Comparison of ENCODE assay signal across 8 mouse cellular contexts in the genomic region with DNA sequence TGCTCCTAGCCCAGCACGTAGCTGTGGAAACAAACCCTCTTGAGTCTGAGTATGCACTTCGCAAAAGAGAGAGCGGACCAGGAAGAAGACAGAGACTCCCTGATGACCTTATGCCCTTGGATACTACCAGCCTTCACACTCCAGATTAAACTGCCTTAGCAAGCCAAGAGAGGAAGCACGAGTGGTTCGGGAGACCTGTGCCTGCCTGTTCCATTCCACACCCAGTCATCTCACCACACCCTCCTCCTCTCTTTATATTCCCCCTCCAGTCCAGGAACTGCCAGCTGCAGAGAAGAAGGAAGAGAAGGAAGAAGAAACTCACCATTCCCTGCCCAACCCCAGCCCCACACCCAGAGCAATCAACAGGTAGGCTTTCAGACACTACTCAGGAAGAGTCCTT. TPM values are rescaled to one million over a fixed set of nuclear protein-coding genes. Genes with fewer than 3 reads are reported as not detected.
DNase-seq lines count a peak whose midpoint lies in the region; ATAC-seq and TF ChIP-seq lines count a peak whose summit lies in the region.

A gene (plus strand): TSS at position 221 of the 400 bp plus-strand sequence.

- peak within 1 kb of the TSS; percentile 65 for H3K4me3 ChIP-seq in layer of hippocampus, adult 2 months
- H3K4me3 ChIP-seq in embryonic facial prominence, embryonic 14.5 days (ENCODE audit: low read depth, low read length) = peak within 1 kb of the TSS; percentile 24
- peak within 1 kb of the TSS; percentile 40 for H3K4me3 ChIP-seq in kidney, embryonic 16.5 days (ENCODE audit: low read length)
- peak within 1 kb of the TSS; percentile 50 for H3K4me3 ChIP-seq in midbrain, embryonic 10.5 days

- no peaks in the 10 kb centered on the region for H3K9me3 ChIP-seq in embryonic facial prominence, embryonic 14.5 days (ENCODE audit: control insufficient read depth, low read length)
- no peaks in the 10 kb centered on the region for H3K9me3 ChIP-seq in kidney, embryonic 16.5 days (ENCODE audit: low read length)
- H3K9me3 ChIP-seq in midbrain, embryonic 10.5 days (replicated peaks) = no peaks in the 10 kb centered on the region

- peak within 1 kb of the TSS; percentile 48; the same call in 1 of the 2 replicates for H3K9ac ChIP-seq in embryonic facial prominence, embryonic 14.5 days (ENCODE audit: low read depth, low read length)
- H3K9ac ChIP-seq in kidney, embryonic 16.5 days (replicated peaks; ENCODE audit: low read length) = peak within 1 kb of the TSS; percentile 50

- H3K27ac ChIP-seq in layer of hippocampus, adult 2 months = peak within 1 kb of the TSS; percentile 91
- H3K27ac ChIP-seq in embryonic facial prominence, embryonic 14.5 days (replicated peaks; ENCODE audit: low read depth, low read length) = no peak within 1 kb of the TSS
- no peak within 1 kb of the TSS for H3K27ac ChIP-seq in kidney, embryonic 16.5 days (ENCODE audit: low read length)
- peak within 1 kb of the TSS; percentile 3 for H3K27ac ChIP-seq in midbrain, embryonic 10.5 days (replicated peaks)

- peaks cover 14% of the 10 kb centered on the region for H3K4me1 ChIP-seq in embryonic facial prominence, embryonic 14.5 days (ENCODE audit: control insufficient read depth, insufficient read depth, low read length)
- H3K4me1 ChIP-seq in kidney, embryonic 16.5 days (ENCODE audit: insufficient read depth, low read length) = peaks cover 16% of the 10 kb centered on the region
- peaks cover 29% of the 10 kb centered on the region for H3K4me1 ChIP-seq in midbrain, embryonic 10.5 days

- peak within 1 kb of the TSS; percentile 51 for H3K4me2 ChIP-seq in embryonic facial prominence, embryonic 14.5 days (ENCODE audit: low read depth, low read length)
- peak within 1 kb of the TSS; percentile 59 for H3K4me2 ChIP-seq in kidney, embryonic 16.5 days (replicated peaks; ENCODE audit: low read depth, low read length)

- 55% methylated on average over 5 of the region's 5 CpGs for WGBS in embryonic facial prominence, embryonic 14.5 days
- 40% methylated on average over 5 of the region's 5 CpGs for WGBS in kidney, embryonic 16.5 days
- WGBS in midbrain, embryonic 10.5 days = 64% methylated on average over 5 of the region's 5 CpGs

- no peak for DNase-seq in layer of hippocampus, adult 2 months (ENCODE audit: low spot score in 2 of 2)
- no peak for DNase-seq in layer of hippocampus, adult 9-10 months (ENCODE audit: low spot score)
- DNase-seq in embryonic facial prominence, embryonic 14.5 days (ENCODE audit: low spot score) = no peak
- no peak for DNase-seq in midbrain, embryonic 10.5 days (ENCODE audit: low spot score)
- DNase-seq in adrenal gland, adult 2 months = no peak
- no peak for DNase-seq in ovary, postnatal 14 days (ENCODE audit: low spot score)
- no peak for DNase-seq in heart, adult 8-10 months (ENCODE audit: low spot score)

- no peak for TF ChIP-seq CTCF in layer of hippocampus, adult 2 months (conservative IDR thresholded peaks at IDR 0.05)

- no peaks in the 10 kb centered on the region for H3K27me3 ChIP-seq in embryonic facial prominence, embryonic 14.5 days (replicated peaks; ENCODE audit: control insufficient read depth, insufficient read depth, low read length)
- peaks cover 14% of the 10 kb centered on the region for H3K27me3 ChIP-seq in kidney, embryonic 16.5 days (ENCODE audit: insufficient read depth, low read length)
- peaks cover 40% of the 10 kb centered on the region for H3K27me3 ChIP-seq in midbrain, embryonic 10.5 days (ENCODE audit: low read depth, poor library complexity, severe bottlenecking)

- no peaks in the 10 kb centered on the region for H3K36me3 ChIP-seq in embryonic facial prominence, embryonic 14.5 days (ENCODE audit: control insufficient read depth, insufficient read depth, low read length)
- H3K36me3 ChIP-seq in kidney, embryonic 16.5 days (ENCODE audit: insufficient read depth, low read length) = no peaks in the 10 kb centered on the region
- H3K36me3 ChIP-seq in midbrain, embryonic 10.5 days = no peaks in the 10 kb centered on the region

- no peak for ATAC-seq in embryonic facial prominence, embryonic 14.5 days (ENCODE audit: low read depth)
- no peak for ATAC-seq in kidney, embryonic 16.5 days (ENCODE audit: low FRiP score, low TSS enrichment)

RNA-seq across cellular contexts. Expression of the gene that starts here (rescaled TPM):
- total RNA-seq in layer of hippocampus, adult 2 months (2021) = 100 to 1,000 TPM; 360 to 396 TPM
- 21.7 and 31.2 TPM in 2 replicates for polyA plus RNA-seq in embryonic facial prominence, embryonic 14.5 days (2014; fragmentation: Nextera tagmentation; extraction: Ambion mirVana)
- 28.2 and 34.6 TPM in 2 replicates for polyA plus RNA-seq in kidney, embryonic 16.5 days (2015; fragmentation: Nextera tagmentation; extraction: Ambion mirVana)
- 1.5 and 3.9 TPM in 2 replicates for polyA plus RNA-seq in midbrain, embryonic 10.5 days (2016; fragmentation: Nextera tagmentation; extraction: Ambion mirVana)
- 10 to 100 TPM in 1 of 2 experiments, 1 to 10 TPM in 1; 6.9 to 14.2 TPM for total RNA-seq in adrenal gland, adult 2 months (2021)
- 9.2 and 11.5 TPM in 2 replicates for polyA plus RNA-seq in adrenal gland, adult 2 months (2012; rRNA removed)
- total RNA-seq in heart, adult 8-10 months (2022) = 1 to 10 TPM; 1.3 to 2.9 (median 2.2) TPM

Comparison
In these comparisons a context has a peak if more than half of its experiments do, and no peak if none do; other contexts are left out.
1. RNA of the gene that starts here (total RNA-seq): 360 to 396 TPM in layer of hippocampus, adult 2 months; 6.9 to 14.2 TPM in adrenal gland, adult 2 months and 1.3 to 2.9 TPM in heart, adult 8-10 months; every median in the first group is over 10 times any median in the second.
2. H3K27ac ChIP-seq: peak in layer of hippocampus, adult 2 months (single experiment) and midbrain, embryonic 10.5 days (single experiment); none in embryonic facial prominence, embryonic 14.5 days (single experiment) and kidney, embryonic 16.5 days (single experiment).
3. Peak in every context shown above with its lines, with median percentiles within 50 percentile points of each other: H3K4me3 ChIP-seq.